Mouse (Mus musculus): ENCODE results near the gene Sema3b. TPM values are rescaled to one million over a fixed set of nuclear protein-coding genes. Genes with fewer than 3 reads are reported as not detected.

Sema3b gene
- polyA plus RNA-seq, 1 experiment: 95.6 TPM

DNA sequence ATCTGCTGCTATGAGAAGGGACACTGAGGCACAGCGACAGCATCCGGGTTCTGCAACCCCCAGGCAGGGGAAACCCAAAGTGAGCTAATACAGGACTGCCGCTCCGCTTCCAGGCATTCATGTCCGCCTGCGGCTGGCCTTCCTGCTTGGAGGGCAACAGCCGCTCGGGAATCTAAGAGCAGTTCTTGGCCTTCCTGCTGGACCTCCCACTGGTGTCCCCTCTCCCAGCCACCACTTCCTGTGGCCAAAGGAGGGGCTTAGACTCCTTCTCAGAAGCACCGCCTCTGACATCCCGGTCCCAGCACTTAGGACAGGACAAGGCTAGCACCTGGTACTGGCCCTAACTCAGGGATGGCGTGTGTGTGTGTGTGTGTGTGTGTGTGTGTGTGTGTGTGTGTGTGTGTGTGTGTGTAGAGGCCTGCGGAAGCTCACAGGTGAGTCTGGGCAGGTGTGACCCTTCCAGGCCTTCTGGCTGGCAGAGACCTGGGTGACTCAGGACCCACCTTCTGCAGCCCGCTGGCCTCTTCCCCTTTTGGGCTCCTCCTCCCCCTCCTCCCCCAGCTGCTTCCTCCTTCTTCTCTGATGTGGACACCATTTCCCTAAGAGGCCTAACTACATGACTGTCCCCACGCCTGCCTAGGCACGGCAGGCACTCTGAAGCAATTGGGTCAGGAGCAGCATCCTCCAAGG is 19.8 kb upstream of the Sema3b start:
- DNase-seq: peak; percentile 34

DNA sequence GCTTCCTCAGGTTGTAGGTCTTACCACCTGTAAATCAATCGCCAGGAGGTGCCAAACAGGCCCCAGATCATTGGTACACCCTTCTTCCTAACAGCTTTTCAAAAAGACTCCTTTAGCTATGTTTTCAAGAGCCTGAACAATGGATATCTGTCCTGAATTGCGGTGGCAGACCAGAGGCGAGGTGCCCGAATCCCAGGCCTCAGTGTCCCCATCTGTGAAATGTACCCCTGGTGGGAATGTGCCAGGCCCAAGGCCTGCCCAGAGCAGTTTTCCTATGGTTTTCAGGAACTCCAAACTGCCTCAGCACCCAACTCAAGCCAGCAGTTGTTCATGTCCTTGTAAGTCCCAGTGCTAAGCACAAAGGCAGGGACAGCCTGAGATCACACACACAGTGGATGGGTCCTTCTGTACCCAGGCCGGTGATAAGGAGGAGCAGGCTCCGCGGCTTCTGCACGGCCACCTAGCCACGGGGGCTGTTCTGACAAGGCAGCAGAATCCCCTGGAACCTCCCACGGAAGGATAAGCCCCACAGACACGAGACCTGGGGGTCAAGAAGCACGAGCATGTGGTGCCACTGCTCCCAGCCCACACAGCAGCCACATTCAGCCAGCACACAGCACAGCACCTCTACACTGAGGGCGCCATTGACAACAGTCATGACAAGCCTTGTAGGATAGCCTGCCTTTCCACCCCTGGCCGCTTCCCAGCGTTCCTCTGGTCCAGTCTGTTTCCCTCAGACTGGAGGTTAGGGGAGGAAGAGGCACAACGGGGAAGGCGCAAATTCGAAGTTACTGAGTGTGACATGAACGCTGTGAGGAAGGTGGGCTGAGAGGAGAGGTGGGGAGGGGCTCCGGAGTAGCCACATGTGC is 18.6 kb upstream of the Sema3b start:
- peak; percentile 9 for DNase-seq
- TF ChIP-seq CTCF (IDR thresholded peaks at IDR 0.05; ENCODE audit: insufficient read depth, low read length) (no peak), POLR2A (IDR thresholded peaks at IDR 0.05; ENCODE audit: borderline replicate concordance, extremely low read depth, low read depth, low read length) (no peak)
- WGBS: 28% methylated on average over 20 of the region's 20 CpGs
- H3K4me1 ChIP-seq (ENCODE audit: control insufficient read depth, insufficient read depth, low read length): peaks cover 82% of the 10 kb centered on the region
- H3K4me3 ChIP-seq (replicated peaks; ENCODE audit: extremely low read depth, low read depth, low read length): no peak overlapping the region

More for the DNA sequence above, 19.8 kb upstream of the Sema3b start:
- WGBS: 20% methylated on average over 15 of the region's 15 CpGs
- TF ChIP-seq POLR2A (IDR thresholded peaks at IDR 0.05; ENCODE audit: borderline replicate concordance, extremely low read depth, low read depth, low read length) (0 out of 2 replicates have a peak, but pooled peaks have one; percentile 32), CTCF (IDR thresholded peaks at IDR 0.05; ENCODE audit: insufficient read depth, low read length) (no peak)
- Histone ChIP-seq H3K4me3 (replicated peaks; ENCODE audit: extremely low read depth, low read depth, low read length) (peak overlapping the region; percentile 45), H3K4me1 (ENCODE audit: control insufficient read depth, insufficient read depth, low read length) (peaks cover 81% of the 10 kb centered on the region)

- 0% methylated on average over 2 of the region's 2 CpGs for WGBS
- DNase-seq: peak; percentile 78
- TF ChIP-seq CTCF (IDR thresholded peaks at IDR 0.05; ENCODE audit: insufficient read depth, low read length) (peak; percentile 78), POLR2A (IDR thresholded peaks at IDR 0.05; ENCODE audit: borderline replicate concordance, extremely low read depth, low read depth, low read length) (no peak)
- Histone ChIP-seq H3K4me3 (replicated peaks; ENCODE audit: extremely low read depth, low read depth, low read length) (peak overlapping the region; percentile 20), H3K4me1 (ENCODE audit: control insufficient read depth, insufficient read depth, low read length) (peaks cover 74% of the 10 kb centered on the region)
Observed at GRCm38 (mm10) chr9:107626844-107627277, 17.8 kb upstream of the Sema3b start.

DNA sequence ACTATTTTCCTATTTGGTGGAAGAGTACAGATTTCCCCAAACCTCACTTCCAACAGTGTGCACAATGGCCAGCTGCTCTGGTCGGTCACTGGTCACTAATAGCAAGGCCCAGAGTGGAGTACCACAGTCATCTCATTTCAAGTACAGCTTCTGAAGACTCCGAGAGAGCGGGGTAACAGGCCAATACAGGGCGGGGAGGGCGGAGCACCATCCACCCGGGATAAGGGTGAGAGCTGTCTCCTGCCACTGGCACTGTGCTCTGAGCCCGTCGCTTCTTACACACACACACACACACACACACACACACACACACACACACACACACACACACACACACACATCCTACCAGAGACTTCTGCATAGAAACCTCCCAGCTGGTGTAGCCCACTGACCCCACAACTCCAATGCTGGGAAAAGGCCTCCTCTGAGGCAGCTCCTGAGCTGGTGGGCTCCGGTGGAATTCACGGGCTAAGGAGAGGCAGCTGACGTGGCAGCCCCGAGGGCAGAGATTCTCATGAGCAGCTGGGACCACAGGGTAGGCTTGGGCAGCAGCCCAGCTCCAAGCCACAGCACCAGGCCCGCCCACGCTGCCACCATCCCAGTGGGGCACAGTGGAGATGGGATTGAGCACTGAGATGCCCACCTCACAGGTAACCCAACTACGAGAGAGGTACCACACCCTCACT is 17.3 kb upstream of the Sema3b start:
- peak overlapping the region; percentile 20 for H3K4me3 ChIP-seq (replicated peaks; ENCODE audit: extremely low read depth, low read depth, low read length)
- TF ChIP-seq POLR2A (IDR thresholded peaks at IDR 0.05; ENCODE audit: borderline replicate concordance, extremely low read depth, low read depth, low read length): no peak
- TF ChIP-seq CTCF (IDR thresholded peaks at IDR 0.05; ENCODE audit: insufficient read depth, low read length): no peak
- H3K4me1 ChIP-seq (ENCODE audit: control insufficient read depth, insufficient read depth, low read length): peaks cover 70% of the 10 kb centered on the region
- 22% methylated on average over 14 of the region's 15 CpGs for WGBS
- DNase-seq: peak; percentile 14

- 80% methylated on average over 12 of the region's 12 CpGs for WGBS
- peak; percentile 7 for DNase-seq
- H3K4me3 ChIP-seq (replicated peaks; ENCODE audit: extremely low read depth, low read depth, low read length): no peak overlapping the region
- peaks cover 70% of the 10 kb centered on the region for H3K4me1 ChIP-seq (ENCODE audit: control insufficient read depth, insufficient read depth, low read length)
- TF ChIP-seq POLR2A (IDR thresholded peaks at IDR 0.05; ENCODE audit: borderline replicate concordance, extremely low read depth, low read depth, low read length) (no peak), CTCF (IDR thresholded peaks at IDR 0.05; ENCODE audit: insufficient read depth, low read length) (0 out of 2 replicates have a peak, but pooled peaks have one; percentile 15)
Observed at GRCm38 (mm10) chr9:107625351-107626128, 16.5 kb upstream of the Sema3b start.

DNA sequence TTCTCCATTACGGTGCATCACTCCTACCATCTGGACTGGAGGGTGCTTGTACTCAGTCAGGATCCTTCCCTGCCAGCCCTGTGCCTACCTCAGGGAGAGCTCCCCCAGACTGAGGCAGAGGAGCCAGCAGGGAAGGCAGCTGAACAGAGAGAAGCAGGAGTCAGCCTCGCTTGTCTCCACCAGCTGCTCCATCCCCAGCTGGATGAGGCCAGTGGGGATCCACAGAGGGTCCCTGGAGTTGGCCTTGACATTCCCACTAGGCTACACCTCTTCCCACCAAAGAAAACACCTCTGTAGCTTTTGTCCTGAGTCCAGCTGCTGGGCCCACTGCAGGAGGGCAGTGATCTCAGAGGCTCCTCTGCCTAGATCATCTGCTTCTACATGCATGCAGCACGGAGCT is 15.9 kb upstream of the Sema3b start:
- TF ChIP-seq POLR2A (IDR thresholded peaks at IDR 0.05; ENCODE audit: borderline replicate concordance, extremely low read depth, low read depth, low read length) (no peak), CTCF (IDR thresholded peaks at IDR 0.05; ENCODE audit: insufficient read depth, low read length) (no peak)
- 62% methylated on average over 3 of the region's 3 CpGs for WGBS
- Histone ChIP-seq H3K4me1 (ENCODE audit: control insufficient read depth, insufficient read depth, low read length) (peaks cover 64% of the 10 kb centered on the region), H3K4me3 (replicated peaks; ENCODE audit: extremely low read depth, low read depth, low read length) (no peak overlapping the region)
- DNase-seq: no peak

DNA sequence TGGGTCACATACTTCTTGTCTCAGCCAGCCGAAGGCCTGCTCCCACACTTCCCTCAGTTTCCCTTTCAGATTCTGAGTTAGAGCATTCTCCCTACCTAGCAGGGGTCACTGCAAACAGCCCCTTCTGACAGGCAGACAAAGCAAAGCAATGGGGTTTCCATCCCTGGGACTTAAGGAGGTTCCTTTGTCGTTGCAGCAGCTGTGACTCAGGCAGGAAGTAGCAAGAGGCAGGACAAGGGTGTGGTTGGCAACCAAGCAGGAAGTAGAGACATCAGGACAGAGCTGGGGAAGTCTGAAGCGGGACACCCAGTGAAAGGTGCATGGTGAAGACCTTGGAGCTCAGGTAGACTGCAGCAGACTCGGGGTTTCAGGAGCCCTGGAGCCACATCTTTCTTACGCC is 15.5 kb upstream of the Sema3b start:
- WGBS: 26% methylated on average over 5 of the region's 5 CpGs

DNA sequence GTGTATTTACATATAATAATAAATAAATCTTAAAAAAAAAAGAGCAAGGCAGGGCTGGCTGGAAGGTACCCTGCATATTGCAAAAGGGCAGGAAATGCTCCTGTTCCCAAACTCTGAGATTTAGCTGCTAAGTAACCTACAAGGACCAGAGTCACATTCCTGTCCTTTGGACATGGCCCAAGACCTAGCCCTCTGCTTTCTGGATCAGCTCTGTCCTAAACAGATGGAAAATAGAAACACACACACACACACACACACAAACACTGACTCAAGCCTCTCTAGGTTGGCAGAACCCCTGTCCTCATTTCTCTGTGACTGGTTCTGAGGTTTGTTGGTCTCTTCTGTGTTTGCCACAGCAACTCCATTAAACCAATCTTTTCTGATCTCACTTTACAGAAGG is 11.9 kb upstream of the Sema3b start:
- DNase-seq: no peak
- Histone ChIP-seq H3K4me1 (ENCODE audit: control insufficient read depth, insufficient read depth, low read length) (peaks cover 42% of the 10 kb centered on the region), H3K4me3 (replicated peaks; ENCODE audit: extremely low read depth, low read depth, low read length) (no peak overlapping the region)
- TF ChIP-seq CTCF (IDR thresholded peaks at IDR 0.05; ENCODE audit: insufficient read depth, low read length) (no peak), POLR2A (IDR thresholded peaks at IDR 0.05; ENCODE audit: borderline replicate concordance, extremely low read depth, low read depth, low read length) (no peak)

More for the DNA sequence above, 15.5 kb upstream of the Sema3b start:
- no peak for DNase-seq
- Histone ChIP-seq H3K4me3 (replicated peaks; ENCODE audit: extremely low read depth, low read depth, low read length) (no peak overlapping the region), H3K4me1 (ENCODE audit: control insufficient read depth, insufficient read depth, low read length) (peaks cover 60% of the 10 kb centered on the region)
- TF ChIP-seq POLR2A (IDR thresholded peaks at IDR 0.05; ENCODE audit: borderline replicate concordance, extremely low read depth, low read depth, low read length) (no peak), CTCF (IDR thresholded peaks at IDR 0.05; ENCODE audit: insufficient read depth, low read length) (no peak)

Data from lung, adult 2 months (tissue).